Mouse (Mus musculus): ENCODE results near the gene Tmem147.
"Not testable (repeated sequence)": the region's sequence is repeated elsewhere in the genome, so short reads cannot be mapped to it uniquely, and the experiment has no call there.

Tmem147 gene

DNA sequence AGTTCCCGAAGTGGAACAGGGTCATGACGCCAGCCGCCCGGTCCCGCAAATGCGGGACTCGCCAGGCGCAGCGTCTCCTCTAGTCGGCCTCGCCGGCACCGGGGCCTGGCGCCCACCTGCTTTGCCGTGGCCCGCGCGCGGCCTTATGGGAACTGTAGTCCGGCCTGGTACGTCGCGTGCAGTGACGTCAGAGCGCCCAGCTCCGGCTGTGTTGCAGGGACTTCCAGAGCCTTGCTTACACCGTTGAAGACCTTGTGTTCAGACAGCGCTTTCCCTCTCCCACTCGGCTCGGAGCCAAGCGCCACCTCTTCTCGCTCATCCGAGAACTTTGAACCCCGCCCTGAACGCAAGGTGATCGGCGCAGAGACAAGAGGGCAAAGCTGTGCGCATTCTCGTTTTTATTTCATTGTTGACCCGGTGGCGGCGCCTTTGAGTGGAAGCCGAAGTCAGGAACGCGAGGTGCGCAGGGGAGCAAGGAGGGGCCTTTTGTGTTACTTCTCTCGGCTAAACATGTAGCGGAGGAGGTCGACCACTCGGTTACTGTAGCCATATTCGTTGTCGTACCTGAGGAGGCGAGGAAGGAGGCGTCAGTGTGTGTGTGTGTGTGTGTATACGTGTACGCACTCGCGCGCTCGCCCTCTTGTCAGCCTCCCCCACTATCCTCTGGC lies at the start of gene Tmem147:
TSS of gene Tmem147 (minus strand) at position 145 of the 668 bp plus-strand sequence.
- peak; percentile 92 for DNase-seq (ENCODE audit: low read depth, low spot score)

DNA sequence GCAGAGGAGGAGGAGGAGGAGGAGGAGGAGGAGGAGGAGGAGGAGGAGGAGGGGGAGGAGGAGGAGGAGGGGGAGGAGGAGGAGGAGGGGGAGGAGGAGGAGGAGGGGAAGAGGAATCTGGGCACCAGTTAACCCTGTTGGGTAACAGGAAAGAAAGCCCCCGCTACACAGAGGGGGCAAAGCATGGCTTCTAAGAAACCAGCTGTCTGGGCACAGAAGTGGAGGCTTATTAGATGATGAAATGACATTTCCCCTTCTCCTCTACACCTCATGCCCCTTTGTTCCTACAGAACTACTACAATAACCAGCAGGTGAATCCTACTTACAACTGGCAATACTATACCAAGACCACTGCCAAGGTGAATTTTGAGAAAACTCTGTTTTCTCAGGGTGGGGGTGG lies 48.6 kb upstream of the Tmem147 start:
- no peak for DNase-seq (ENCODE audit: low read depth, low spot score)

DNA sequence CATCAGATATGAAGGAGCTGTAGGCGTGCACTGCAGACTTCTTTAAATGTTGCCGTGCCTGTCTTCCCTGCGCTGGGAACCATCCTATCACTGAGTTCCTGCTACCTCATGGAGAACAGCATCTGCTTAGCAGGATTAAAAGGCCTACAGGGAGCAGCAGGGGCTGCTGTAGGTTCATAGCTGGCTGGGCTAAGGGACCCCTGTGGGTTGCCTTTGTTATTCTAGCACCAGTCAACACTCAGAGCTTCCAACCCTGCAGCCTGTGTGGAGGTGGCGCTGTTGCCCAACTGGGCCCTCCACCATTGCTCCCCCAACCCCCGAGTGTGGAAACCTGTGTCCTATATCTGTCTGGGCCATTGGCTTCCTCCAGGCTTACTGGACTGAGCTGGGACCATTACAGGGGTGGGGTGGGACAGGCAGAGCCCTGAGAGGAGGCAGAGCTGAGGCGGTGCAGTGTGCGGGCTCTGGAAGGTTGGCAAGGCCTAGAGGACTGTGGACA lies 47.8 kb upstream of the Tmem147 start:
- peak; percentile 43 for DNase-seq (ENCODE audit: low read depth, low spot score)

DNA sequence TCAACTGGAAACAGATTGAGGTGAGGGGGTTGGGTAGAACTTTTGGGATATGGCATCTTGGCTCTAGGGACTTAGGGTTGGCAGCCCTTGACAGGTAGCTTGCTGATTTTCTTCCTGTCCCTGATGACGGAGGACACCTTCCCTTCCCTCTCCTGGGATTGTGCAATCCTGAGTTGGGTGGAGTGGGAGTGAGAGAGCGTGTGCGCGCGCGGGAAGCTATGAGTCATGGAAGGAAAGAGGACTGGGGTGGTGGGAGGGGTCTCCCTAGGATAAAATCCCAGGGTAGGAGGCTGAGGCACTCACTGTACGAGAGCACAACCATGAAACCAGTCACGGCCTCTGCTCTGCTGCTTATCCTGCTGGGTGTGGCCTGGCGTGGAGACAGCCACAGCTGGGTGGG lies 46.8 kb upstream of the Tmem147 start:
- DNase-seq (ENCODE audit: low read depth, low spot score), result no peak

DNA sequence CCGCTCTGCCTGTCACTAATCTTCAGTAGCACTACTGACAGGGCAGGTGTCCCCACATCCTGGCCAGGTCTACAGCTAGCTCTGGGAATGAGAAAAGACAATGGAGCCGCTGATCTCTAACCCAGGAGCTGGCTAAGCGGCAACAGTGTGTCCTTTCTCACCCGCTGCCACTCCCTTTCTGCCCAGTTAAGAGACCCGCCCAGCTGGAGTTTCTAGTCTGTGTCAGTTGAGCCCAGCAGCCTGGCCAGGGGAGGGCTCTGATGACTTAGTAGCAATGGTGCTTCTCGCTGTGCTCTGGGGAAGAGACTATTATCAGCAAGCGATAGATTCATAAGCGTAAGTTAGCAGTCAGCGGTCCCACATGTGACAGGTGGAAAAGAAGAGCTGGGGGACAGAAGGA lies 39.9 kb upstream of the Tmem147 start:
- no peak for DNase-seq (ENCODE audit: low read depth, low spot score)

DNA sequence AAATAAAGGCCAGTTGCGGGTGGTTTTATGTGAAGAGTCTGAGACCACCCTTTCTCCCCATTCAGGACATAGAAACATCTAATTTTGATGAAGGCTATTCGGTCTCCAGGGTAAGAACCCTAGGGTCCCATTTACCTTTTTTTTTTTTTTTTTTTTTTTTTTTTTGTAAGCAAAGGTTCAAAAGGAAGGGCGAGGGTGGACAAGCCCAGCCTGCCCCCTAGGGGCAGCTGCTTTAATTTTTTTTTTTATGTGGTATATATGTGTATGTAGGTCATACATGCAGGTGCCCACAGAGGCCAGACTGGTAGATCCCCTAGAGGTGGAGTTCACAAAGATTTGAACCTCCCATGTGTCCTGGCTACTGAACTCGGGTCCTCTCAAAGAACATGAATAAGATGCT lies 37.1 kb upstream of the Tmem147 start:
- no peak for DNase-seq (ENCODE audit: low read depth, low spot score)

DNA sequence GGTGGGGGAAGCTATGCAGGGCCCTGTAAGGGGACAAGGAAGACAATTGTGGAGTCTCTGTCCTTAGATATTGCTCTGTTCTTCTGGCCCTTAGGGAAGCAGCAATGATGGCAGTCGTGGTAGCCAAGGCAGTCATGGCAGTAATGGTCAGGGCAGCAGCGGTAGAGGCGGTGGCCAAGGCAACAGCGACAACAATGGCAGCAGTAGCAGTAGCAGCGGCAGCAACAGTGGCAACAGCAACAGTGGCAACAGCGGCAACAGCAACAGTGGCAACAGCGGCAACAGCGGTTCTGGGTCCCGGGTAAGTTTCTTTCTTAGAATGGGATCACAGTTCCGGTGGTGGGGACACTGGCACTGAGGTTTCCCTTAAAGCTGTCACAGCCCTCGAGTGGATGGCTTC lies 35.8 kb upstream of the Tmem147 start:
- DNase-seq (ENCODE audit: low read depth, low spot score), result no peak

DNA sequence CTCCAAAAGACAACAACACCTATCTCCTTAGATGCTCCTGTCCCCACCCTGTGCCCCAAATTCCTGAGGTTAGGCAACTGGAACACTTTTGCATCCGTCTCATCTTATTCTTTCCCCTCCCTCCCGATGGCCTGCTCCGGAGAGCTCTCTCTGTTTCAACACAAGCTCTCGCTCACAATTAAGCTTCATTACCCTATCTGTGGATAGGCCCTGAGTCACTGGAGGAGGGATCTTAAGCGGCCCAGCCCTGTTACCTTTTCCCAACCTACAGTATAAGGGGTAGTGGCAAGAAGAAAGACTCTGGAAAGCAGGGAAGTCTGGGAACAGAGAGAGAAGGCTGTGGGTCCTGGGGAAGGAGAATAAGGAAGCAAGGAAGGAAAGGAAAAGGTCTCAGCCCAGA lies 34.1 kb upstream of the Tmem147 start, which contains the start of gene Dmkn:
TSS of gene Dmkn (plus strand) at position 301 of the 400 bp plus-strand sequence.
- no peak for DNase-seq (ENCODE audit: low read depth, low spot score)

DNA sequence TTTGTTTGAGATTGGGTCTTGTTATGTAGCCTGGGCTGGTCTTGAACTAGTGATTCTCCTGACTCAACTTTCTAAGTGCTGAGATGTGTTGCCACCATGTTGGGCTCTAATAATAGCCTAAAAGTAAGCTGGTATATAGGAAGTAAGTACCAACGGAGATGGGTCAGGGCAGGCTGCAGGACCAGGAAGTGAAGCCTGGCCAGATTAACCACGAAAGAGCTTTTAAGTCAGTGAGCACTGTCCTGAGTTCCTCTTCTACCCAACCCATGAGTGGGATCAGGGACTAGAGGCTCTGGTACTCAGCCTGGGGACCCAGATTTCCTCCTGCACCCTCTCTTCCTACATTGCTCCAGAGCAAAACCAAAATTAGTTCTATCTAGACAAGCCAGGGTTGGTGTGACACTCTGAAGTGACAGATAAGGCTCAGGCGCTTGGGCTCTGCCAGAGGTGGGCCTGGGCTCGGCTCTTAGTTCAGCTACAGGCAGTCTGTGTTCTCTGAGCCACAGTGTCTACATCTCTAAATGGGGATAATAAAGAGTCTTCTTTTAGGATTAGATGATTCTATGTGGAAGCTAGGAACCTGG lies 32.5 kb upstream of the Tmem147 start:
- DNase-seq (ENCODE audit: low read depth, low spot score), result no peak

DNA sequence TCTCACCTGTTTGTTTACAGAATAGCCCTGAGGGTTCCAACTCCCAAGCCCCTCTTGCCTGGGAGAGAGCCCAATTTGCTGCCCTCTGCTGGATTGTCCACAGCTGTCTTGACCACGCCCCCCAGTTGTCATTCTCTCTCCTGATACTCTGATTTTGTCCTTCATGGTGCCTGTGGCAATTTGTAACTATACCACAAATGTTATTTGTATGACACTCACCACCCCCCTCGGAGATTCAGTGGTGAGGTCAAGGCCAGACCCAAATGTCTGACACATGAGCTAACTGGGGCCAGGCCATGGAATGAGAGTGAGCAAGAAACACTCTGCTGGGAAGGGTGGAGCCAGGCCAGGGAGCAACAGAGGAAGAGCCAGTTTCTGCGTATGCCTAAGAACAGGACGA lies 29.5 kb upstream of the Tmem147 start:
- no peak for DNase-seq (ENCODE audit: low read depth, low spot score)

DNA sequence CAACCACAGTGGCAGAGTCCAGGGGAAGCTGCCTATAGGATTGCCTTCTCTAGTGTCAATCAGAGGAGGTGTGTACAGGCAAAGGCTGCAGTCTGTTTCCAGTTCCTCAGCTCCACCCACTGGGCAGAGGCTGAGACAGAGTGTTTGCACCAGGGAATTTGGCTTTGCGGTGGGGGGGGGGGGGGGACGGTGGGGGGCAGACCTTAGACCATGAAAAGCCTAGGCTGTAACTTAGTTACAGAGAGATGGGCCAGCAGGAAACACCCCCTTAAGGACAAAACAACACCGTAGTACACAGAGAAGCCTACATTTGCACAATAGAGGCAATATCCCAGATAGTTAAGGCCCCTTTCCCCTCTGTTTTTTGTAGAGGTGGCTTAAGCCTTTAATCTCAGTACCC lies 27.7 kb upstream of the Tmem147 start:
- no peak for DNase-seq (ENCODE audit: low read depth, low spot score)

DNA sequence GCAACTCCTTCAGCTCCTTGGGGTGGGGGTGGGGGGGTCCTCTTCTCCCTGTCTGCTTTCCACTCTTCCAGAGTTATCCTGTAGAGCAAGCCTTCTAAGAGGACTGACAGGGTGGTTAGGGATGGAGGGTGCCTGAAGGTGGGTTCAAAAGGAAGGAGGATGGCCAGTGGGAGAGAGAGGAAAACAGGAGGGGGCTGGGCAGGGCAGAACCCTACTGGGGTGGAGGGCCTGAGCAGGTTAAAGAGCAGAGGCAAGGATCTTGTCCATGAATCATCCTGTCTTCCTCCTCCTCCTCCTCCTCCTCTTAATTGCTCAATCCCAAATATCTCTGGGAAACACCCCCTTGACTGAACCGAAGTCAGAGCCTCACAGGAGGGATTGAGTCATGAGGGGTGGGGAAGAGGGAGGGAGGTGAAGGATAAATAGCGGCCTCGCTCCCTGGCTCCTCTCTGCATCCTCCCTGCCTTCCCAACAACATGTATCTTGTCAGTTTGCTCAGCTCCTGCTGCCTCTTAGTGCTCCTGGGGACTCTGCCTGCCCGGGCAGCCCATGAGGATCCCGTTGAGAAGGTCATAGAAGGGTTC lies 21.8 kb upstream of the Tmem147 start, which contains the start of gene Sbsn:
TSS of gene Sbsn (plus strand) at position 386 of the 584 bp plus-strand sequence.
- no peak for DNase-seq (ENCODE audit: low read depth, low spot score)

DNA sequence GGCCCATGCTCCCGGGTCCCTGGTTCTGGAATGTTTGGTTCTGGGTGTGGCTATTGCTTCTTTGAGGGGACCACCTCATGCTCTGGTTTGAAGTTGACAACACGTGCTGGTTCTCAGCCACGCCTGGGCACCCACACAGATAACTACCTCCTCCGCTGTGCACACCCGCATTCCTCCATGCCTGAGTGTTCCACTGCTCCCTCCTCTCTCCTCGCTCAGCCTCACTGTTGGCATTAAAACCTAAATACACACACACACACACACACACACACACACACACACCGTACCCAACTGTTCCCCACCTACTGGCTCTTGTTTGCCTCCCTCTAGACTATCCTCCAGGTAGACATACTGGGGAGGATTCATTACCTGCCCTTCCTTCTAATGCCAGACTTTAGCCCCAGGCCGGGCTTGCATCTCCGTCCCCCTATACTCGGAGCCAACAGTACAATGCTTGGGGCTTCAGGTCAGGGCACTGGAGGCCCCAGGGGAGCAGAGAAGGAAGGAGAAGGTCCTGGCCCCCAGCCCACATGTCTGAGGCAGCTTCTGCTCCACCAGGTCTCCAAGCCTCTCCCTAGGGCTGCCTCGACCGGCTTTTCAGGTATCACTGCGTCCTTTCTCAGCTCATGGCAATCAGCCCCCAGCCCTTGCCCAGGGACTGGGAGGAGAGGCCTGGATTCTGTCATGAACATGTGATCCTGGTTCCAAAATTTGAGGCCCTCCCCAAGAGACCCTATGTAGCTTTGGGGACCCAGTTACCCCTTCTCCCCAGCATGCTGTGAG lies 20.7 kb upstream of the Tmem147 start:
- no peak for DNase-seq (ENCODE audit: low read depth, low spot score)

DNA sequence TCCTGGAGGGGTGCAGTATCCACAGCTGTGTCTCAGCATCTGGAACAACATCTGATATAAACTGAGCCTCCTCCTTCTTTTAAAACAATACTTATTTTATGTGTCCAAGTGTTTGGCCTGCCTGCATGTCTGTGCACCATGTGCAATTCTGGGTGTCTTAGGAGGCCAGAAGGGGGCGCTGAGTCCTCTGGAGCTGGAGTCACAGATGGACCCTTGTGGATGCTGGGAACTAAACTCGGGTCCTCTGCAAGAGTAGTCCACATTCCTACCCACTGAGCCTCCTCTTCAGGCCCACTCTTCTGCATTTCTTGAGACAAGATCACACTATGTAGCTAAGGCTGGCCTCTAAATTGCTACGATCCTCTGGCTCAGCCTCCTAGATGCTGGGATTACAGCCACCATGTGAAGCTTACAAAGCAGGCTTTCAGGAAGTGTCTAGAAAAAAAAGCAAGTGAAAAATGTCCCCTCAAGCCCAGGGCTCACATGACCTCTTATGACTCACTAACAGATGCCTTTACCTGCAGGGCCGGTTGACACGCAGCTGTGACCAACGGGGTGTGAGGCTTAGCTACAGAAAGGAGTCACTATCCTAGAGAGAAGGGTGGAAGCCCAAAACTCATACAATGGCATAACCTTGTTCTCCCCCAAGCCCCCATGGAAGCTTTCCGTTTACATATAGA lies 18.3 kb upstream of the Tmem147 start:
- DNase-seq (ENCODE audit: low read depth, low spot score), result no peak

DNA sequence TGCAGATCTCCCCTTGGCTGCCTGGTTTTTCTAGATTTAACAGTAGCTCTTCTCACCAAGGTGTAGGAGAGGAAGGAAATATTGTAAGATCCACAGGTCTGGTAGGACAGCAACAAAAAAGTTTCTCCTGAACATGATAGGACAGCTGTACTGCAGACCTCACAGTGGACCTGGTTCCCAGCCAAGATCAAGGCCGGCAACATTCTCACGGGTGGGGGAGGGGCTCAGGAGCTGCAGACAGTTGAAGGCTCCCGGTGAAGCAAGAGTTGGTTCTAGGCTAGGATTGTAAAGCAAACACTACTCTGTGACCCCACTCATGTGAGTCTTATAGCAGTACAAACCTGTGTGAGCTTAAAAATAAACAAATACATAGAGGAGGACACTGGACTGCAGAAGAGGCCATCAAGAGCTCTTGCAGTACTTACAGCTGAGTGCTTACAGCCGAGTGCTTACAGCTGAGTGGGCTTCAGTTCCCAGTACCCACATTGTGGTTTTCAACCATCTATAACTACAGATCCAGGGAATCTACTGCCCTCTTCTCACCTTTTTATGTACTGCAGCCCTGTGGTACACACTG lies 14.8 kb upstream of the Tmem147 start:
- DNase-seq (ENCODE audit: low read depth, low spot score), result no peak

DNA sequence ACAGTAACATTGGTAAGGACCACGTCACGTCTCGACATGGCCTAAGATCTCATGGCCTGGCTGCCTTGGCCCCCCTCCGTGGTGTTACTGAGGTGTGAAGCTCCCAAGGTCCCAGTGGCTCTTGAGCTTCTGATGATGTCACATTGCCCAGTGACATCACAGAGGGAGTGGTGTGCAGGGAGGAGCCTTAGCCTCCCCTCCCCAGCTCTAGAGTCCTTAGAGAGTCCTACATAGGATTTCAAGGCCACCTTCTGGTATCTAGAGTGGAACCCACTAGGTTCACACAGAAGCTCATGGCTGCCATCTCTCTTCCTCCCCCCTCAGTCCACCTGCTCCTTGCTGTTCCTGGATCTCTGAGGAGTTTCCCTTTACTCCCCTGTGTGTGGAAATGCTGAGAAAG lies 14.3 kb upstream of the Tmem147 start, which contains the start of gene Gapdhs:
TSS of gene Gapdhs (minus strand) at position 65 of the 400 bp plus-strand sequence.
- not testable (repeated sequence) for DNase-seq (ENCODE audit: low read depth, low spot score)

DNA sequence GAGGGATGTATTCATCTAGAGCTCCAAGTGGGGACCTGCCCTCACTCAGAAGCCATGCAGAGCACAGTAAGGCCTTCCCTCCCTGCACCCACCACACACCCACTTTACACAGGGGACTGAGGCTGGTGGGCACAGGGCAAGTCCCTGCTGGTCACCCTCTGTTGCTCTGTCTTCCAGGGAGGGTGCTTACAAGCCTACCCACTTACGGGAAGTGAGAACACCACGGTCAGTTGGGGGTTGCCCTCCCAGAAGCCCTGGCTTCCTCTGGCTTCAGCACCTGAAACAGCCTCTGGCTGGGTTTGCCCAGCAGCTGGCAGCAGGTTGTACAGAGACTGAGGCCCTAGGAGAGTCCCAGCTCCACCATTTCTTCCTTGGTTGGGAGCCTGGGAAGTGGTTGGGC lies 13.2 kb upstream of the Tmem147 start:
- not testable (repeated sequence) for DNase-seq (ENCODE audit: low read depth, low spot score)

DNA sequence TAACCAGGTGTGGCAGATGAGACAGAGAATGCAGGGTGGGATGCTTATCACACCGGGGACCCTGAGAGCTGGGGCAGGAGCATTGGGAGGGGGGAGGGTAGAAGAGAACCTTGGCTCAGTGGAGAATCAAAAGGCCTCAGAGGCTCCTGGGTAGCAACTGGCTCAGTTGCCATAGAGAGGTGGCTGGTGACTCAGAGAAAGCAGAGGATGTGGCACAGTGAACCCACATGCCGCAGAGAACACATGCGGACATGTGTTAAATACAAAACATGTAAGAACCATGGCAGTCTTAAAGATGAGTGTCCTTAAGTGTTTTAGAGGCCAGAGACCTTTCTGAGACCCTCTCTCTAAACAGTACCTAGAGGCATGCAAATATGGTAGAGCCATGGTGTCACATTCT lies 6.9 kb upstream of the Tmem147 start:
- no peak for DNase-seq (ENCODE audit: low read depth, low spot score)

DNA sequence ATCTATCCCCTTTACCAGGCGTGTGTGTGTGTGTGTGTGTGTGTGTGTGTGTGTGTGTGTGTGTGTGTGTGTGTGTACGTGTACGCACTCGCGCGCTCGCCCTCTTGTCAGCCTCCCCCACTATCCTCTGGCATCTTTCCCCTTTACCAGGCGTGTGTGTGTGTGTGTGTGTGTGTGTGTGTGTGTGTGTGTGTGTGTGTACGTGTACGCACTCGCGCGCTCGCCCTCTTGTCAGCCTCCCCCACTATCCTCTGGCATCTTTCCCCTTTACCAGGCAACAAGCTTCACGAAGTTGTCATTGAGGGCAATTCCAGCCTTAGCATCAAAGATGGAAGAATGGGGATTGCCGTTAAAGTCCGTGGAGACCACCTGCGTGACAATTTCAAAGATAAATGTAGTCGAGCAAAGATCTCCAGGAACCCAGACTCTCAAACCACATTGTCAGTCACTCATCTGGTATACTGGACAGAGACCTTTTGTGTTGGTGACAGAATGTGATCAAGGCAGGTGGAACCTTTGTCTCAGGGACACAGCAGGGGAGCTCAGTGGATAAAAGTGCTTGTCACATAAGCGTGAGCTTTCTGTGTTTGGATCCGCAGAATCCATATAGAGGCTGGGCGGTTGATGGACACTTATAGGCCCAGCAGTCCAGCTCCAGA lies 853 bp upstream of the Tmem147 start:
- not testable (repeated sequence) for DNase-seq (ENCODE audit: low read depth, low spot score)

DNA sequence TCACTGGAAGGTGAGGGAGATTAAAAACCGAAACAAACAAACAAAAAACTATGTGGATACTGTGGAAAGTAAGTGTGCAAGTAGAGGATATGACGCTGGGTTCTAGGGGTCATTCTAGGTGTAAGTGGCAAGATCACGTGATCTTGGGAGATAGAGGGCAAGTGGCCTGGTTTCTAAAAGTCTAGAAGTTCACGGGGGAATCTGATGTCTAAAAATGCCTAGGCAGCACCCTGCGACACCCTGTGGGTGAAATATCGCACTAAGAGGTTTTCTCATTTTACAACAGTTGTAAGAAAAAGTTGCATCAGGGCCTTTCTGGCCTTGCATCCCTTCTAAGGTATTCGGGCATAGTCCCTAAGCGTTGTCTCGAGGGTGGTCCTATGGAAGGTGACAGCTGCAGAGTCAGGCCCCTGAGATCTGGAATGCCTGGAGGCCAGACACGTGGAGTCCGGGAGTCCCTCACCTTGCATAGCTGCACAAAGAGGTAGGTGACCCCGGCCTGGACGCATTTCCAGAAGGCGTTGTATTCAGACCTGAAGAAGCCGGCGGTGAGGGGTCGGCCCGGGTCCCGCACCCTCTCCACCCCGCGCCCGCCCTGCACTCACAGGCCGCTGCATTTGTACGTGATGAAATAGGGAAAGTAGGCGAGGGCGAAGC lies 473 bp downstream of the Tmem147 start:
- DNase-seq (ENCODE audit: low read depth, low spot score), result no peak
